Mouse (Mus musculus) cortical plate, adult 2 months (tissue): Measurements from ENCODE around the gene Mrpl39. TPM values are rescaled to one million over a fixed set of nuclear protein-coding genes. Genes with fewer than 3 reads are reported as not detected.
A peak's percentile ranks its signal among the peaks of the same experiment; 100 is the strongest.

Experiments used
- H3K27ac ChIP-seq: fragments of 200-500 bp; 2 replicates; pipeline ENCODE4 v1.5.1; 2012; ENCODE audit warnings: low read length, control low read depth, inconsistent platforms; ENCODE audit not compliant: insufficient read depth
- H3K4me1 ChIP-seq: fragments of 200-500 bp; 2 replicates; pipeline ENCODE4 v1.6.1; 2011; ENCODE audit warnings: low read length; ENCODE audit not compliant: control insufficient read depth, insufficient read depth
- H3K4me3 ChIP-seq: fragments of 200-500 bp; 2 replicates; pipeline ENCODE4 v1.5.1; 2011; ENCODE audit warnings: mild to moderate bottlenecking, low read length, control low read depth; ENCODE audit not compliant: insufficient read depth
- CTCF ChIP-seq: fragments of 200-500 bp; IDR thresholded peaks from 2 replicates; pipeline ENCODE4 v1.5.1; 2011; ENCODE audit warnings: mild to moderate bottlenecking, control low read depth, low read length; ENCODE audit not compliant: insufficient read depth; ENCODE audit errors: extremely low read depth
- POLR2A ChIP-seq: fragments of 200-500 bp; IDR thresholded peaks from 2 replicates; pipeline ENCODE4 v1.6.1; 2011; ENCODE audit warnings: mild to moderate bottlenecking, low read length, control low read depth; ENCODE audit not compliant: insufficient read depth; ENCODE audit errors: extremely low read depth
- polyA plus RNA-seq: library from polyadenylated mRNA; depleted of rRNA; stranded (reverse); fragments of >200 nt; gene quantifications from 2 replicates; pipeline ENCODE4 v1.2.3, GENCODE M21; 2012

The Mrpl39 gene
- polyA plus RNA-seq, 1 experiment, result 20.6 TPM

DNA sequence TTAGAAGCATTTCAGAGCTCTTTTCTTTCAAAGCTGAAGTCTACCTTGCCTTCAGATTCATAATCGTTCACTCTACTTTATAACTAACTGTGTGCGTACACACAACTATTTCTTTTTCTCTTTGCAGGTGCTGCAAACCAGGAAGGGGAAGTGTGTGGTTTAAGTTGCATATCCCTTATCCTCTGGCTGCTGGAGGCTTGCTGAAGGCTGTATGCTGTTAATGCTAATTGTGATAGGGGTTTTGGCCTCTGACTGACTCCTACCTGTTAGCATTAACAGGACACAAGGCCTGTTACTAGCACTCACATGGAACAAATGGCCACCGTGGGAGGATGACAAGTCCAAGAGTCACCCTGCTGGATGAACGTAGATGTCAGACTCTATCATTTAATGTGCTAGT, 21.6 kb downstream of the Mrpl39 start:
- TF ChIP-seq POLR2A, result no peak
- no peak for TF ChIP-seq CTCF
- Histone ChIP-seq H3K4me1 (no peaks in the 10 kb centered on the region), H3K4me3 (no peak overlapping the region), H3K27ac (no peak overlapping the region)

- Histone ChIP-seq H3K4me3 (no peak overlapping the region), H3K4me1 (no peaks in the 10 kb centered on the region), H3K27ac (no peak overlapping the region)
- TF ChIP-seq CTCF (no peak), POLR2A (no peak)
These were observed 22.4 kb downstream of the Mrpl39 start for GRCm38 (mm10) chr16:84713156-84713555.

DNA sequence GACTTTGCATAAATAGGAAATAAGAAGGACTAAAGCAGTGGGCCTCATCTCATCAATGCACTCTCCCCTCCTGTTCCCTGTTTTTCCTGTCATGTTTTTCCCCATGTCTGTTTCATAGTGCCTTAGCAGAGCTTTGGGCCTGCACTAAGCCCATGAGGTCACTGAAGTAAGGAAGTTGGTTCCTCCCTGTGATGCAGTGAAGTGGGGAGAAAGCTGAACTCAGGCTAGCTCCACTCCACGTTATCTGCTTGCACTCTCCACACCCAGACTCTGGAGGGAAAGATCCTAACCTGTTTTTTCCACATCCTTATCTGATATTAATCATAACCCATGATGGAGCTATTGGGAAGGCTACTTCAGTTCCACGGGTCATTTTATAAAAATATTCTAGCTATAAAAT, 26.9 kb downstream of the Mrpl39 start:
- H3K27ac ChIP-seq, result no peak overlapping the region

DNA sequence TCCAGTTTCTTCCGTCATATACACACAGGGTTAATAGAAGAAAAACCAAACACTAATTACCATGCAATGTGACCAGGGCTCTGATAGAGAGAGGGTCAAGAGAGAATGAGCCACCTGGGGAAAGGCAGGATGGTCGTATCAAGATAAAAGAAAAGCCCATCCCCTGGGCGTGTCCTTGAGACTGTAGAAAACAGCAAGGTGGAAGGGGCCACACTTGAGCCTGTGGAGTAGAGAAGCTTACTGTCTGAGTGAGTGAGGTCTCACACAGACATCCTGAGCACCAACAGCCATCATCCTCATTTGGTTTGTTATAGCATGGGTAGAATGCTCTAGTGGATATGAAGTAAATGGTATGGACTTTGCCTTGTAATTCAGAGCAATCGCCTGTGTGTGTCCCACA, 27.7 kb downstream of the Mrpl39 start:
- no peaks in the 10 kb centered on the region for H3K4me1 ChIP-seq
- no peak overlapping the region for H3K27ac ChIP-seq
- no peak for TF ChIP-seq POLR2A
- no peak overlapping the region for H3K4me3 ChIP-seq

More for the DNA sequence above, 26.9 kb downstream of the Mrpl39 start:
- Histone ChIP-seq H3K4me3 (no peak overlapping the region), H3K4me1 (no peaks in the 10 kb centered on the region)
- TF ChIP-seq CTCF (no peak), POLR2A (no peak)

- no peaks in the 10 kb centered on the region for H3K4me1 ChIP-seq
- TF ChIP-seq CTCF (no peak), POLR2A (no peak)
- no peak overlapping the region for H3K4me3 ChIP-seq
- H3K27ac ChIP-seq, result no peak overlapping the region
These were observed 29.0 kb downstream of the Mrpl39 start for GRCm38 (mm10) chr16:84706571-84706970.

DNA sequence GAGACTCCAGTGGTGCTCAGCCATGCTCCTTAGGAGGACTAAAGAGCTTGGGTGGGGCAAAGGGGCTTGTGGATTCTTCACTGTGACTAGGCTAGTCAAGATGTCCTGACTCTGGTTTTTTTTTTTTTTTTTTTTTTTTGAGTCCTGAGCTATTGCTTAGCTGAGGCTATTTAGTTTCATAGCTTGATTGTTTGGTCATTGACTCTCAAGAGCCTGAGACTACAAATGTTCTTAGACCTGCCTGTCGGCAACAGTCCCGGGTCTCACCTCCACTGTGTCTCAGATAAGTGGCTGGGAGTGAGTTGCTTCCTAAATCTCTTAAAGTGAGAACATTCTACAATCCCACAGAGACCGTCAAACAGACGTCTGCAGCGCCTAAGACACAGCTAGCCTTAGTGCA, 30.0 kb downstream of the Mrpl39 start:
- TF ChIP-seq POLR2A (no peak), CTCF (no peak)
- Histone ChIP-seq H3K4me1 (no peaks in the 10 kb centered on the region), H3K27ac (no peak overlapping the region), H3K4me3 (no peak overlapping the region)

DNA sequence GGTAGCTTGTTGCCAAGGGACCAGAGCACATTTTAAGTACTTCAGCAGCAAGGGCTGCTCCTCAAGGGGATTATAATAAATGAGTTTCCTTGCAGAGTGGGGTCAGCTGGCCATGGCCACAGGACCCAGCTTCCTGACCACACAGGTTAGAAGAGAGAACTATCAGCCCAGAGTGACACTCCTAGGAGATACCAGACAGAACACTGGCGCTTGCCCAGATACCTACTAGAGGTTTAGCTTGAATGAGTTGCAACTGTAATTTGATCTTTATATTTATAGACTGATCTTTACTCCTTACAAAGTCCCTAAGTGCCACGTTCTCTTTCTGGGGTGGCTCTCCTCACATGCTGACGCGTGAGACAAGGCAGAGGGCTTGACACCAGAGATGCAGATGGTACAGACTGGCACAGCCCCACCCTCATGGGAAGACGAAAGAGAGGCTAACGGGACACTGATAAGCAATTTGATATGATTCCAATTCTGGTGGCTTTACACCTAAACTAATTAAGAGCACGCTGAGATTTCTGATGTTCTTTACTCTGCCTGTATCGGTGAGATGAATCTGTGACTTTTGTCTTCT, 30.8 kb downstream of the Mrpl39 start:
- Histone ChIP-seq H3K27ac (no peak overlapping the region), H3K4me1 (no peaks in the 10 kb centered on the region), H3K4me3 (no peak overlapping the region)
- no peak for TF ChIP-seq POLR2A
- TF ChIP-seq CTCF, result no peak

- no peak overlapping the region for H3K4me3 ChIP-seq
- H3K27ac ChIP-seq, result no peak overlapping the region
These were observed 31.5 kb downstream of the Mrpl39 start for GRCm38 (mm10) chr16:84703769-84704660.

DNA sequence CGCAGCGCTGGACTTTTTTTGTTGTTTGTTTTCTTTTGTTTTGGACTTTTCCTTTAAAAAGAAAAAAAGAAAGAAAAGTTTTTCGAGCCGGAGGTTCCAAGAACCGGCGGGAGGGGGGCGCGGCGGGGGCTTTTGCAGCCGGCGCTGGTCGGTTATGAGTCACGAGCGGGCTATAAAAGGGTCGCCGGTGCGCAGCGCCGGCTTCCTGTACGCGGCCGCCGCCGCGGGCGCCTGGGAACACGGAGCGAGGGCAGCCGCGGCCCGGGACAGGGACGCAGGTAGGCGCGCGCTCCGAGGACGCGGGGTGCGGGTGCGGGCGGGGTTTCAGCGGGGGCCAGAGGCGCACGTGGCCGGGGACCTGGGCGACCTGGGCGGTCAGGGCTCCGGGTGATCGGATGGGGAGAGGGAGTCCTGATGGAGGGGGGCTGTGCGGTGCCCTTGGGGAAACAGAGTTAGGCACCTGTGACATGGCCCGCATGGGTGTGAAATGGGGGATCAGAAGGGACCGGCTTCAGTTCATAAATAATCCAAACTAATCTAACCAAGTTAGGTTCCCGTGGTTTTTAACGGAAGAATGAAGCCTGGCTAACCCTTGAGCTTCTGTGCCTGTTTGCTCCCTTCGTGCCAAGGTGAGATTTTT, 32.3 kb downstream of the Mrpl39 start:
- no peaks in the 10 kb centered on the region for H3K4me1 ChIP-seq
- no peak overlapping the region for H3K27ac ChIP-seq
- no peak for TF ChIP-seq POLR2A
- no peak for TF ChIP-seq CTCF
- peak overlapping the region; percentile 5; the same call in 1 of the 2 replicates for H3K4me3 ChIP-seq

More at GRCm38 (mm10) chr16:84703769-84704660, 31.5 kb downstream of the Mrpl39 start:
- no peaks in the 10 kb centered on the region for H3K4me1 ChIP-seq
- TF ChIP-seq CTCF (no peak), POLR2A (no peak)
